Mouse (Mus musculus) ES-Bruce4 (cell line): ENCODE measurements around the gene Mpig6b. TPM values are rescaled to one million over a fixed set of nuclear protein-coding genes. Genes with fewer than 3 reads are reported as not detected.

Source experiments
- H3K27ac ChIP-seq: 2 replicates; pipeline ENCODE4 v1.5.1; 2012; ENCODE audit warnings: low read length, inconsistent platforms; ENCODE audit not compliant: insufficient read depth
- H3K27me3 ChIP-seq: 2 replicates; pipeline ENCODE4 v1.6.1; 2012; ENCODE audit warnings: mild to moderate bottlenecking, low read length, inconsistent platforms; ENCODE audit not compliant: control insufficient read depth, poor library complexity, insufficient read depth, severe bottlenecking
- H3K36me3 ChIP-seq: 2 replicates; pipeline ENCODE4 v1.6.1; 2012; ENCODE audit warnings: inconsistent platforms, mild to moderate bottlenecking, low read length, moderate library complexity; ENCODE audit not compliant: control insufficient read depth, poor library complexity, insufficient read depth, severe bottlenecking
- H3K4me1 ChIP-seq: one replicate; pipeline ENCODE4 v1.8.1; 2011; ENCODE audit warnings: low read length; ENCODE audit not compliant: control insufficient read depth, insufficient read depth
- H3K4me3 ChIP-seq: 2 replicates; pipeline ENCODE4 v1.5.1; 2011; ENCODE audit warnings: low read depth, mild to moderate bottlenecking, low read length
- H3K9ac ChIP-seq: 2 replicates; pipeline ENCODE4 v1.6.1; 2012; ENCODE audit warnings: low read depth, mild to moderate bottlenecking, inconsistent platforms; ENCODE audit not compliant: poor library complexity, severe bottlenecking
- H3K9me3 ChIP-seq: replicated peaks from 2 replicates; pipeline ENCODE4 v1.6.1; 2012; ENCODE audit warnings: mild to moderate bottlenecking, low read length, inconsistent platforms; ENCODE audit not compliant: control insufficient read depth, poor library complexity, insufficient read depth, severe bottlenecking
- CTCF ChIP-seq: IDR thresholded peaks from one replicate; pipeline ENCODE4 v1.8.1; 2011; ENCODE audit warnings: low read depth, low read length
- EP300 ChIP-seq: IDR thresholded peaks from 2 replicates; pipeline ENCODE4 v1.6.1; 2011; ENCODE audit warnings: low read depth, low read length; ENCODE audit not compliant: insufficient read depth
- POLR2A ChIP-seq: IDR thresholded peaks from one replicate; pipeline ENCODE4 v1.8.1; 2011; ENCODE audit warnings: low read length; ENCODE audit not compliant: insufficient read depth
- polyA plus RNA-seq: library from polyadenylated mRNA; stranded (reverse); fragments of >200 nt; gene quantifications from 2 replicates; pipeline ENCODE4 v1.2.4, GENCODE M21; 2011; ENCODE audit warnings: low read depth; ENCODE audit not compliant: missing spikeins, insufficient read depth, insufficient read length

The Mpig6b gene
- polyA plus RNA-seq, 1 experiment, result 3.3 TPM

DNA sequence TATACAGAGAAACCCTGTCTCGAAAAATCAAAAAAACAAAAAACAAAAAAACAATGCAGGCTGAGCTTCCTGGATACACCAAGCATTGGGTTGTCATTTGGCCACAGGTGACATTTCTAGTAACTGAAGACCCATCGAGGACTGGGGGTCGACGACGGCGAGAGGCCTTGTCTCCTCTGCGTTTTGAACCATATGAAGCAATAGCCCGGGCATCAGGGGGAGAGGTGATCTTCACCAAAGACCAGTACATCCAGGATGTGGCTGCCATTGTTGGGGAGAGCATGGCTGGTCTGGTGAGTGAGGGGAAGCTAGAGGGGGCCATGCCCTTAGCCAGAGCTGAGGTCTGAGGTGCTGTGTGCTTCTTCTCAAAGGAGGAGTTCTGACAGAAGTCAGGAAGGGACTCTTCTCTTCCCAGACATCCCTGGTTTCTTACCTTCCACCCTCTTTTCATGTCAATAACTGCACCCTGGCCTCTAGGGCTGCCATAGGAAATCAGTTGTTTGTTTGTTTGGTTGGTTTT lies 43.4 kb downstream of the Mpig6b start:
- H3K36me3 ChIP-seq, result no peaks in the 10 kb centered on the region
- peaks cover 5% of the 10 kb centered on the region for H3K4me1 ChIP-seq
- TF ChIP-seq EP300 (no peak), CTCF (no peak), POLR2A (no peak)
- H3K9me3 ChIP-seq, result no peaks in the 10 kb centered on the region
- no peaks in the 10 kb centered on the region for H3K27me3 ChIP-seq
- no peak overlapping the region for H3K27ac ChIP-seq
- no peak overlapping the region for H3K4me3 ChIP-seq
- H3K9ac ChIP-seq, result no peak overlapping the region

DNA sequence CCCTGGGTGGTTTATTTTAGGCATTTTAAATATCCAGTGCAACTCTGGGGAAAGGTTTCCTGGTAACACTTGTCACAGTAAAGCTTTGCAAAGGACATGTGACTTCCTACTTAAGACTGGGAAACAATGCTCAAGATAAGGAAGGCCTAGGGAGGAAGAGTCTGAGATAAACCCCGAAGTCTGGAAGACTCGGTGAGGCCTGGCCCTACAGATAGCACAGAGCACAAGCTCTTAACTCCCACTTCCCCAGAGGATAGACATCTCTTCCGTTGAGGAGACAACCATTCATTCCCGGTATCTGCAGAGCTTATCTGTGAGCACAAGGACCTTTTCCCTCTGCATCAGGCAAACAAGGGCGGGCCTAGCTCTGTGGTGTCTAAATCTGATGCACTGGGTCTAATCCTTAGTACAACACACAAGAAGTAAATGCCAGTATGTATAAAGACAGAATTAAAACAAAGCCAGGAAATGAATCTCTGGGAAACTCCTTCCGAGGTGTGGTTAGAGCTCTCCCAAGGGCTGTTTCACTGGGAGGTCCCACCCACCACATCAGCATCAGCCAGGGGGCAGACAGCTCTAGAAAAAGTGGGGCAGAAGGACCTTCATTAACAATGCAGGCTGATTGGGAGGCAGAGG lies 44.0 kb downstream of the Mpig6b start:
- H3K36me3 ChIP-seq, result no peaks in the 10 kb centered on the region
- no peak overlapping the region for H3K4me3 ChIP-seq
- H3K4me1 ChIP-seq, result peaks cover 5% of the 10 kb centered on the region
- H3K9ac ChIP-seq, result no peak overlapping the region
- no peaks in the 10 kb centered on the region for H3K27me3 ChIP-seq
- no peak overlapping the region for H3K27ac ChIP-seq
- no peaks in the 10 kb centered on the region for H3K9me3 ChIP-seq
- TF ChIP-seq CTCF, result no peak

DNA sequence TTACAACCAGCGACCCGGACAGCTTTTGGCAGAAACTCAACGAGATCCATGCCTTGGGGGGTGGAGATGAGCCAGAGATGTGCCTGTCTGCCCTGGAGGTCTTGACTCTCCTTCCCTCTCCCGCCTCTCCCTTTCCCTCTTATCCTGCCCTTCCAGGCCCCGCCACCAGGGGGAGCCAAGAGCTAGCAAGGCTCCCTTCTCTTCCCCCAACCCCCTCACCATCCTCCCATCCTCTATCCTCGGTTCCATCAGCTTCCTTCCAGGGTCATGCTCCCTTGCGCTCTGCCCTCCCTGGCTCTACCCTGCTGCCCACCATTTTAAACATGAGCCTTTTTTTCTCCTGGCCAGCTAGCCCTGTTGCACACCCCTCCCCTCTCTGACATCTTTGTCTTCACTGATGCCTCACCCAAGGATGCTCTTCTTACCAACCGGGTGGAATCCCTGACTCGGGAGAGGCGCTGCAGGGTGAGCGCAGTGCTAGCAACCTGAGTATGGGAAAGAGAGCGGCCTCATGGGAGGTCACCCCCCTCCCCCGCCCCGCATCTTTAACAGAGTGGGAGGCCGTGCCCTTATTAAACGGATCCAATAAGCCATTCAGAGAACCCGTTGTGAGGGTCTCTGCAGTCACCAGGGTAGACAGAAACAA lies 44.7 kb downstream of the Mpig6b start:
- peak overlapping the region; percentile 18; the same call in 1 of the 2 replicates for H3K4me3 ChIP-seq
- no peak overlapping the region for H3K27ac ChIP-seq
- H3K9ac ChIP-seq, result no peak overlapping the region
- H3K4me1 ChIP-seq, result peaks cover 5% of the 10 kb centered on the region
- no peaks in the 10 kb centered on the region for H3K9me3 ChIP-seq
- no peaks in the 10 kb centered on the region for H3K36me3 ChIP-seq
- TF ChIP-seq EP300, result peak; percentile 17; the same call in 1 of the 2 replicates
- no peak for TF ChIP-seq POLR2A
- peak; percentile 99 for TF ChIP-seq CTCF
- H3K27me3 ChIP-seq, result no peaks in the 10 kb centered on the region

DNA sequence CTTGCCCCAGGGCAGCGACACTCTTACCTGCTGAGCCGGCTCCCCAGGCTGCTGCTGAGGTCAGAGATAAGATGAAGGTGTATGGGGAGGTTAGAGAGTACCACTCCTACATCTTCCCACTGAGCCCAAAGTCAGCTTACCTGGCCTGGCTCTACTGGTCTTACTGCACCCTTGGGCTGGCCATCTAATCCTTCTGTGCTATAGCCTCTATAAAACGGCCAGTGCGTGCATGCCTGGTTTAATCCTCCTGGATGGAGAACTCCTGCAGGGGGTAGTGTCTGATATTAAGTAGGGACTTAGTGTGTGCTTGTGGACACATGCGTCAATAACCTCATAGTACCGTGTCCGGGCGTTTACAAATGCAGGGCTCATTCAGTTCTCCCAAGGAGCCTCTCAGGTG lies 45.4 kb downstream of the Mpig6b start:
- Histone ChIP-seq H3K9ac (no peak overlapping the region), H3K9me3 (no peaks in the 10 kb centered on the region), H3K4me3 (no peak overlapping the region), H3K4me1 (peaks cover 3% of the 10 kb centered on the region), H3K36me3 (peaks cover 4% of the 10 kb centered on the region; the same call in 1 of the 2 replicates), H3K27me3 (no peaks in the 10 kb centered on the region), H3K27ac (no peak overlapping the region)
- no peak for TF ChIP-seq CTCF
- no peak for TF ChIP-seq EP300
- TF ChIP-seq POLR2A, result no peak

DNA sequence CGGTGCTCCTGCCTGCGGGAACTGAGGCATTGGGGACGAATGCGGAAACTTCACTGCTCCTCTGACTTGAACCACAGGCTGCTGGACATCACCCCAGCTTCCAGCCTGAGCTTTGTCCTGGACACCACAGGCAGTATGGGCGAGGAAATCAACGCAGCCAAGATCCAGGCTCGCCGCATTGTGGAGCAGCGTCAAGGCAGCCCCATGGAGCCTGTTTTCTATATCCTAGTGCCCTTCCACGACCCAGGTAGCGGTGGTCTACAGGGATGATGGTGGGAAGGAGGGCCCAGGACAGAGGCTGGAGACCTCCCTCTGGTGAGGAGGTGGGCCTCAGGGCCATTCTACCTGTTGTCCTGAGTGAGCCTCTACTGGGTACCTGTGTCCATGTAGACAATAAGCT lies 46.1 kb downstream of the Mpig6b start:
- Histone ChIP-seq H3K27ac (no peak overlapping the region), H3K9ac (no peak overlapping the region), H3K4me1 (peaks cover 3% of the 10 kb centered on the region), H3K4me3 (no peak overlapping the region), H3K9me3 (no peaks in the 10 kb centered on the region), H3K36me3 (peaks cover 10% of the 10 kb centered on the region), H3K27me3 (no peaks in the 10 kb centered on the region)
- TF ChIP-seq POLR2A (no peak), CTCF (no peak), EP300 (no peak)

DNA sequence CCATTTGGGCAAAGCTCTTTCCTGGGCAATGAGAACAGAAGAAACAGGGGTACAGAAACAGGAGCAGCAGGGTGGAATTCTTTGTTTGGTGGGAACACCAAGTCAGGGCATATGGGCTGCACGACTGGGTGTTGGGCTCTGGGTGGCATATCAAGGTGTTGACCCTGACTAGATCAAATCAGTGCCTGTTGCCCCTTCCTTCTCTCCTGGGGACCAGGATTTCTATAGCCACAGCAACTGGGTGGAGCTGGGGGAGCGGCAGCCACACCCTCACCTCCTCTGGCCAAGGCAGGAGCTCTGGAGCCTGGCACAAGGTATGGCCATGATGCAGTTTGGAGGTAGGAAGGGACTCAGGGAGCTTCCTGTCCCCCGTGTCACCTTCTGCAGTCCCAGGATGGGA lies 47.8 kb downstream of the Mpig6b start:
- Histone ChIP-seq H3K4me3 (no peak overlapping the region), H3K4me1 (peaks cover 3% of the 10 kb centered on the region), H3K27ac (no peak overlapping the region), H3K27me3 (no peaks in the 10 kb centered on the region), H3K36me3 (peaks cover 21% of the 10 kb centered on the region), H3K9ac (no peak overlapping the region), H3K9me3 (no peaks in the 10 kb centered on the region)
- TF ChIP-seq EP300, result no peak
- no peak for TF ChIP-seq CTCF
- TF ChIP-seq POLR2A, result no peak
